Comparison of ENCODE assay signal across 17 mouse cellular contexts in genomic region chr1:193211371-193211770, GRCm38 (mm10). TPM values are rescaled to one million over a fixed set of nuclear protein-coding genes. Genes with fewer than 3 reads are reported as not detected.
"Had no signal": no experiment of that assay in that cellular context is flagged by ENCODE, and none has a peak within 500 bp of the region (broad histone marks: within the 10 kb centered on the region; RNA-seq: fewer than 3 reads in every experiment).

No protein-coding gene starts in this region.

- ATAC-seq: liver, postnatal 0 days had no signal

- H3K9ac ChIP-seq: limb, embryonic 13.5 days; liver, embryonic 14.5 days; liver, postnatal 0 days; lung, embryonic 14.5 days had no signal

- H3K4me3 ChIP-seq: limb, embryonic 10.5 days; limb, embryonic 13.5 days had no signal

- H3K9me3 ChIP-seq: limb, embryonic 10.5 days; limb, embryonic 13.5 days had no signal

- H3K27me3 ChIP-seq: limb, embryonic 13.5 days had no signal

- DNase-seq: kidney, postnatal 14 days; kidney, postnatal 4 days; layer of hippocampus, adult 9-11 months; liver, postnatal 0 days; lung, embryonic 14.5 days; lung, postnatal 10 days; midbrain, embryonic 14.5 days; thymus, adult 18-20 months; thymus, postnatal 36 days had no signal

- H3K36me3 ChIP-seq: limb, embryonic 10.5 days; limb, embryonic 13.5 days had no signal

- H3K27ac ChIP-seq: limb, embryonic 10.5 days; limb, embryonic 13.5 days; liver, embryonic 14.5 days had no signal

- H3K4me2 ChIP-seq: limb, embryonic 13.5 days; liver, embryonic 11.5 days; lung, embryonic 14.5 days; midbrain, embryonic 11.5 days had no signal

- H3K4me1 ChIP-seq: limb, embryonic 10.5 days; limb, embryonic 13.5 days had no signal

RNA-seq across cellular contexts. Expression of gene Lamb3, which starts 3.9 kb away (rescaled TPM):
- total RNA-seq: megakaryocyte-erythroid progenitor cell, adult 5-6 weeks had no signal
- polyA plus RNA-seq: midbrain, embryonic 11.5 days had no signal

RNA-seq across cellular contexts. Expression of gene Hsd11b1, which starts 52.5 kb away (rescaled TPM):
- total RNA-seq: megakaryocyte-erythroid progenitor cell, adult 5-6 weeks had no signal
- polyA plus RNA-seq: limb, embryonic 10.5 days; midbrain, embryonic 11.5 days; neural tube, embryonic 11.5 days; neural tube, embryonic 14.5 days had no signal
